Comparison of ENCODE assay signal across 8 mouse cellular contexts in the genomic region with DNA sequence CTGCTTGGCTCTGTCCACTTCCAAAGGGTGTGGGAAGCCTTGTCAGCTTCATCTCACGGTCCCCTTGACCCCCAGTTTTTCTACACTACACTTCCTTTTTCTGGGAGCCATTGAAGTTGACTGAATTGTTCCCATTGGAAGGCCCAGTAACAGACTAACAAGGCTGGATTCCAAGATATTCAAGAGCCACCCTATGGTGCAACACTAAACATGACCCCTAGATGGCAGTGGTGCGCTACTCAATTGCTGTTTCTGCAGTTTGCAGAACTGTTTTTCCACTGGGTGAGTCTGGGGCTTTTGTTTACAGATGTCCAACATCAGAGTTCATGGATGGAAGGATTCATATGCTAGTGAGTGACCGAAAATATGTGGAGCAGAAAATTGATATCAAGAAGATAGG.
DNase-seq lines count a peak whose midpoint lies in the region; ATAC-seq and TF ChIP-seq lines count a peak whose summit lies in the region.
"Not testable (repeated sequence)": the region's sequence is repeated elsewhere in the genome, so short reads cannot be mapped to it uniquely, and the experiment has no call there.

No protein-coding gene starts in this region.

- not testable (repeated sequence) for H3K27ac ChIP-seq in CH12.LX (ENCODE audit: insufficient read depth, low read depth); hindbrain, embryonic 10.5 days; lung, embryonic 14.5 days (ENCODE audit: low read depth)

- ATAC-seq in lung, embryonic 14.5 days (ENCODE audit: insufficient read depth), result not testable (repeated sequence)

- peak; percentile 31 for TF ChIP-seq RAD21 in CH12.LX (IDR thresholded peaks at IDR 0.05; ENCODE audit: low read depth, low read length)

- not testable (repeated sequence) for H3K27me3 ChIP-seq in CH12.LX (replicated peaks); hindbrain, embryonic 10.5 days (ENCODE audit: insufficient read depth, poor library complexity, severe bottlenecking); lung, embryonic 14.5 days (ENCODE audit: insufficient read depth, low read length)

- not testable (repeated sequence) for H3K4me2 ChIP-seq in CH12.LX (ENCODE audit: insufficient read depth, low read depth, poor library complexity, severe bottlenecking); lung, embryonic 14.5 days

- TF ChIP-seq EP300 in CH12.LX (IDR thresholded peaks at IDR 0.05; ENCODE audit: low read length), result not testable (repeated sequence)

- not testable (repeated sequence) for H3K4me3 ChIP-seq in CH12.LX (replicated peaks in 1 of 3; ENCODE audit: low read depth in 2 of 3, low read length in 2 of 3, poor library complexity in 1 of 3); hindbrain, embryonic 10.5 days; lung, embryonic 14.5 days (ENCODE audit: low read depth, low read length)

- H3K9ac ChIP-seq in CH12.LX (ENCODE audit: insufficient read depth, low read depth); lung, embryonic 14.5 days: not testable (repeated sequence)

- TF ChIP-seq CTCF in CH12.LX (conservative IDR thresholded peaks at IDR 0.05 in 1 of 2, IDR thresholded peaks at IDR 0.05 in 1 of 2; ENCODE audit: low read depth in 2 of 2, low read length in 2 of 2), result peak; percentile 33 to 48; a peak in 3 of 4 replicates
- peak; percentile 45; the same call in 1 of the 2 replicates for TF ChIP-seq CTCF in brain, embryonic 14.5 days (IDR thresholded peaks at IDR 0.05; ENCODE audit: borderline replicate concordance, extremely low read depth, insufficient read depth, insufficient read length)
- peak; percentile 62 for TF ChIP-seq CTCF in lung, embryonic 14.5 days (IDR thresholded peaks at IDR 0.05; ENCODE audit: low read depth)

- H3K79me2 ChIP-seq in CH12.LX (replicated peaks; ENCODE audit: control insufficient read depth, extremely low read depth, insufficient read depth, poor library complexity, severe bottlenecking), result not testable (repeated sequence)

- not testable (repeated sequence) for H3K4me1 ChIP-seq in CH12.LX (ENCODE audit: control insufficient read depth in 1 of 2, insufficient read depth in 2 of 2); hindbrain, embryonic 10.5 days (replicated peaks); lung, embryonic 14.5 days (ENCODE audit: insufficient read depth)

- not testable (repeated sequence) for TF ChIP-seq POLR2A in CH12.LX (IDR thresholded peaks at IDR 0.05; ENCODE audit: low read depth, low read length); brain, embryonic 14.5 days (IDR thresholded peaks at IDR 0.05; ENCODE audit: borderline replicate concordance, extremely low read depth, insufficient read depth, insufficient read length, poor library complexity, severe bottlenecking)

- dilution Hi-C loops in CH12.LX (cut with MboI; ENCODE audit: extremely low pct_ligation_motif_present, extremely low pct_unique_long_range_greater_than_20kb, low sequenced_read_pairs), result not testable (repeated sequence)

- 35% methylated on average over 3 of the region's 3 CpGs for WGBS in hindbrain, embryonic 10.5 days
- 31% methylated on average over 3 of the region's 3 CpGs for WGBS in lung, embryonic 14.5 days

- in situ Hi-C loops in CH12.LX (cut with MboI; ENCODE audit: low pct_ligation_motif_present, low pct_unique_long_range_greater_than_20kb, low sequenced_read_pairs), result not testable (repeated sequence)

- not testable (repeated sequence) for H3K36me3 ChIP-seq in CH12.LX (replicated peaks in 1 of 2; ENCODE audit: control insufficient read depth in 1 of 2, insufficient read depth in 1 of 2, low read length in 1 of 2); hindbrain, embryonic 10.5 days; lung, embryonic 14.5 days (ENCODE audit: insufficient read depth)

- H3K9me3 ChIP-seq in CH12.LX (replicated peaks; ENCODE audit: low read length); hindbrain, embryonic 10.5 days; lung, embryonic 14.5 days (ENCODE audit: low read depth, low read length): not testable (repeated sequence)

- DNase-seq in CH12.LX (ENCODE audit: extremely low read depth), result peak; percentile 31
- DNase-seq in brain, embryonic 14.5 days (ENCODE audit: low read depth), result peak; percentile 64
- peak; percentile 50 for DNase-seq in fibroblast of lung, adult 2 months (ENCODE audit: low read depth)
- DNase-seq in hindbrain, embryonic 10.5 days (ENCODE audit: low spot score), result peak; percentile 59
- peak; percentile 73 for DNase-seq in layer of hippocampus, postnatal 10 days (ENCODE audit: low spot score in 2 of 2)
- peak; percentile 79 for DNase-seq in lung, embryonic 14.5 days
- peak; percentile 39 for DNase-seq in retina, postnatal 7 days (ENCODE audit: low read depth, low spot score)
- peak; percentile 38 for DNase-seq in thymus, postnatal 0 days (ENCODE audit: low spot score)
